In genomic region chr17:50650535-50651223, GRCm38 (mm10) we compare ENCODE assay signal across 14 mouse cellular contexts.
DNase-seq lines count a peak whose midpoint lies in the region; ATAC-seq and TF ChIP-seq lines count a peak whose summit lies in the region.
"Had no signal": no experiment of that assay in that cellular context is flagged by ENCODE, and none has a peak within 500 bp of the region (broad histone marks: within the 10 kb centered on the region; RNA-seq: fewer than 3 reads in every experiment).

No protein-coding gene starts in this region.

- DNase-seq in cerebellum, postnatal 4 days (ENCODE audit: low spot score in 2 of 2) = no peak
- DNase-seq in brain, adult 2 months (ENCODE audit: low read depth, low spot score) = peak; percentile 96
- DNase-seq in left cerebral cortex, adult 18-20 months (ENCODE audit: low spot score in 2 of 2) = peak; percentile 73 to 78
- DNase-seq in adrenal gland, adult 18-20 months (ENCODE audit: low spot score in 2 of 2) = no peak
- DNase-seq in gastrocnemius, postnatal 10 days = no peak
- no peak for DNase-seq in kidney, postnatal 36 days
- DNase-seq: kidney, adult 18-20 months had no signal

- H3K4me3 ChIP-seq in cortical plate, adult 2 months (ENCODE audit: insufficient read depth, low read length) = no peak overlapping the region
- H3K4me3 ChIP-seq: embryonic facial prominence, embryonic 10.5 days; heart, embryonic 12.5 days; megakaryocyte, embryonic 14.5 days; myocyte had no signal

- peak overlapping the region; percentile 61; the same call in 1 of the 2 replicates for H3K27ac ChIP-seq in cortical plate, adult 2 months (ENCODE audit: insufficient read depth, low read length)
- H3K27ac ChIP-seq: embryonic facial prominence, embryonic 10.5 days; hindbrain, embryonic 14.5 days had no signal

- peaks cover 14% of the 10 kb centered on the region for H3K4me1 ChIP-seq in cortical plate, adult 2 months (ENCODE audit: control insufficient read depth, insufficient read depth, low read length)
- H3K4me1 ChIP-seq: embryonic facial prominence, embryonic 10.5 days; megakaryocyte, embryonic 14.5 days had no signal

- 0 out of 2 replicates have a peak, but pooled peaks have one; percentile 10 for TF ChIP-seq POLR2A in cortical plate, adult 2 months (IDR thresholded peaks at IDR 0.05; ENCODE audit: extremely low read depth, insufficient read depth, low read length)

- TF ChIP-seq CTCF in cortical plate, adult 2 months (IDR thresholded peaks at IDR 0.05; ENCODE audit: extremely low read depth, insufficient read depth, low read length) = no peak

- peak; percentile 77 for ATAC-seq in cerebellum, adult (ENCODE audit: insufficient number of reproducible peaks, low FRiP score, low TSS enrichment)

Comparison
In these comparisons a context has a peak if more than half of its experiments do, and no peak if none do; other contexts are left out.
1. DNase-seq: peak in brain, adult 2 months (single experiment) and left cerebral cortex, adult 18-20 months (2 of 2); none in cerebellum, postnatal 4 days (0 of 2), adrenal gland, adult 18-20 months (0 of 2), gastrocnemius, postnatal 10 days (single experiment) and kidney, postnatal 36 days (0 of 2).